Mouse (Mus musculus) midbrain, embryonic 11.5 days (tissue): ENCODE data around the gene Sptb. TPM values are rescaled to one million over a fixed set of nuclear protein-coding genes. Genes with fewer than 3 reads are reported as not detected.

Source experiments
- ATAC-seq: fragments of 200-750 bp; cut with Nextera tagmentation; 2 replicates; pipeline ENCODE4 v1.8.0; 2017; ENCODE audit warnings: moderate TSS enrichment, moderate library complexity; ENCODE audit not compliant: low FRiP score
- DNase-seq: peaks from one replicate; pipeline ENCODE4 v3.0.0; 2015; ENCODE audit warnings: low spot score; ENCODE audit errors: missing footprints
- H3K27ac ChIP-seq: fragments of 300-500 bp; sonication (generic); 2 replicates; pipeline ENCODE4 v1.5.1; 2014; ENCODE audit warnings: low read depth, low read length
- H3K27me3 ChIP-seq: fragments of 300-500 bp; sonication (generic); 2 replicates; pipeline ENCODE4 v1.6.1; 2014; ENCODE audit warnings: mild to moderate bottlenecking, low read length, moderate library complexity, mixed read lengths; ENCODE audit not compliant: control insufficient read depth, insufficient read depth
- H3K36me3 ChIP-seq: fragments of 300-500 bp; sonication (generic); 2 replicates; pipeline ENCODE4 v1.6.1; 2014; ENCODE audit warnings: mild to moderate bottlenecking, low read length, moderate library complexity, mixed read lengths; ENCODE audit not compliant: control insufficient read depth, insufficient read depth
- H3K4me1 ChIP-seq: fragments of 300-500 bp; sonication (generic); 2 replicates; pipeline ENCODE4 v1.6.1; 2014; ENCODE audit warnings: low read length; ENCODE audit not compliant: control insufficient read depth, insufficient read depth
- H3K4me2 ChIP-seq: fragments of 300-500 bp; sonication (generic); 2 replicates; pipeline ENCODE4 v1.6.1; 2014; ENCODE audit warnings: mild to moderate bottlenecking, moderate library complexity
- H3K4me3 ChIP-seq: fragments of 300-500 bp; sonication (generic); 2 replicates; pipeline ENCODE4 v1.5.1; 2014; ENCODE audit warnings: low read depth, low read length
- H3K9ac ChIP-seq: fragments of 300-500 bp; sonication (generic); 2 replicates; pipeline ENCODE4 v1.6.1; 2014; ENCODE audit warnings: low read length
- H3K9me3 ChIP-seq: fragments of 300-500 bp; sonication (generic); 2 replicates; pipeline ENCODE4 v1.6.1; 2016; ENCODE audit warnings: low read length; ENCODE audit not compliant: control insufficient read depth
- WGBS: fragments of 180-500 bp; shearing (Covaris S2); extraction: QIAGEN DNeasy Blood & Tissue Kit; methylation state at CpG from one replicate; pipeline ENCODE4 v1.1.7; 2014; 5-methylcytosine and 5-hydroxymethylcytosine counted together
- polyA plus RNA-seq: library from polyadenylated mRNA; unstranded; fragments of >200 nt; fragmentation: Nextera tagmentation; extraction: Ambion mirVana; gene quantifications from 2 replicates; pipeline ENCODE4 v1.2.1, GENCODE M21; 2014

Gene Sptb
- polyA plus RNA-seq, 1 experiment from 2014 or later = 3.1 TPM

DNA sequence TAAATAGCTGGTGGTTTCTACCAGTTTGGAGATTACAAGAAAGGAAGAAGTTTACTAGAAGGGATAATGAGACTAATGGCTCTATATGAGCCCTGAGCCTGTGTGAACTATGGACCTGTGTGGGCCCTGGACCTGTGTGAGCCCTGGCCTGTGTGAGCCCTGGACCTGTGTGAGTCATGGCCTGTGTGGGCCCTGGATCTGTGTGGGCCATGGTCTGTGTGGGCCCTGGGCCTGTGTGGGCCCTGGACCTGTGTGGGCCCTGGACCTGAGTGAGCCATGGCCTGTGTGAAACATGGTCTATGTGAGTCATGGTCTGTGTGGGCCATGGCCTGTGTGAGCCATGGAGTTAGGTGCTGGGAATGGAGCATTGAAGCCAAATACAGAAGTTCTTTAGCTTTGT, 28.4 kb downstream of the Sptb start:
- H3K36me3 ChIP-seq = no peaks in the 10 kb centered on the region
- no peaks in the 10 kb centered on the region for H3K27me3 ChIP-seq
- no peak overlapping the region for H3K9ac ChIP-seq
- no peak overlapping the region for H3K4me2 ChIP-seq
- H3K9me3 ChIP-seq = no peaks in the 10 kb centered on the region
- no peak overlapping the region for H3K27ac ChIP-seq
- DNase-seq (no peak), ATAC-seq (no peak)
- no peak overlapping the region for H3K4me3 ChIP-seq
- no peaks in the 10 kb centered on the region for H3K4me1 ChIP-seq

- 78% methylated on average over 7 of the region's 7 CpGs for WGBS
- Histone ChIP-seq H3K4me1 (peaks cover 6% of the 10 kb centered on the region; the same call in 1 of the 2 replicates), H3K36me3 (no peaks in the 10 kb centered on the region), H3K9me3 (no peaks in the 10 kb centered on the region), H3K9ac (no peak overlapping the region), H3K27ac (no peak overlapping the region), H3K4me3 (no peak overlapping the region), H3K27me3 (no peaks in the 10 kb centered on the region), H3K4me2 (no peak overlapping the region)
- no peak for DNase-seq
- ATAC-seq = no peak
Measured at GRCm38 (mm10) chr12:76677068-76677467, 33.3 kb downstream of the Sptb start.

DNA sequence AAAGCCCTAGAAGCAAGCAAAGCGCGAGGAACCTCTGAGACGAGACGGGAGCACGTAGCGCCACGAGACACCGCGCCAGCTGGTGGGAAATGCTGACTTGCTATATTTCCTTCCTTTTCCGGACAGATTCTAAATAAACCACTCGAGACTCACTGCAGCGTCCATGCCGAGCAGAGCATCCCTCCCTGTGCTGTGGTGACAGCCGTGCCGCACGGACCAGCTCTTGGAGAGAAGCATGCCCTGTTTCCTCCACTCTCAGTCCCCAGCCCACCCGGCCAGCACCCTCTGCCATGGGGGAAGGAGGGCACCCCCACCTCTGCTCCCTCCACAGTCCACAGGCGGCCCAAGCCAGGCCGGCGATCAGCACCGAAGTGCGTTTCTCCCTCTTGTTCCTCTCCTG, 33.9 kb downstream of the Sptb start:
- ATAC-seq (no peak), DNase-seq (no peak)
- Histone ChIP-seq H3K27me3 (no peaks in the 10 kb centered on the region), H3K9me3 (no peaks in the 10 kb centered on the region), H3K4me2 (no peak overlapping the region), H3K36me3 (no peaks in the 10 kb centered on the region), H3K4me3 (no peak overlapping the region), H3K9ac (no peak overlapping the region), H3K27ac (no peak overlapping the region), H3K4me1 (peaks cover 6% of the 10 kb centered on the region; the same call in 1 of the 2 replicates)
- 86% methylated on average over 22 of the region's 22 CpGs for WGBS

DNA sequence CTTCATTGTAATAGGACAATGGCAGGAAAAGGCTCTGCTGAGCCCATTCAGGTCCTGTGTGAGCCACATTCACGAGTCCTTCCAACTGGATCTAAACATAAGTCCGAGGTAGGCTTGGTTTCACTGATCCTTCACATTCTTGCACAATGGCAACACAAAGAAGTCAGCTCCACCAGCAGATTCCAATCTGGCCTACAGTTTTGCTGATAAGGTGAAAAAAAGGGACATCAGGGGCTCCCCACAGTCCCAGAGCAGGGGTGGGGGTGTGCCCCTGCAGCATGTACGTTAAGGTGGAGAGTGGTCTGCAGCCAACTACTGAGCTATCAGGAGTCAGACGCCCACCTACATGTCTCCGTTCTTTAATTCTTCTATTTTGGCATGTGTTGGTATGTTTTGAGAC, 35.0 kb downstream of the Sptb start:
- no peak overlapping the region for H3K4me2 ChIP-seq
- no peak overlapping the region for H3K4me3 ChIP-seq
- no peak overlapping the region for H3K9ac ChIP-seq
- DNase-seq (no peak), ATAC-seq (no peak)
- H3K27ac ChIP-seq = no peak overlapping the region
- no peaks in the 10 kb centered on the region for H3K9me3 ChIP-seq
- WGBS = 44% methylated on average over 5 of the region's 5 CpGs
- H3K36me3 ChIP-seq = no peaks in the 10 kb centered on the region
- peaks cover 6% of the 10 kb centered on the region; the same call in 1 of the 2 replicates for H3K4me1 ChIP-seq
- H3K27me3 ChIP-seq = no peaks in the 10 kb centered on the region

GRCm38 (mm10) chr12:76673794-76674222, 36.5 kb downstream of the Sptb start:
- Histone ChIP-seq H3K4me2 (no peak overlapping the region), H3K9me3 (no peaks in the 10 kb centered on the region), H3K4me3 (no peak overlapping the region), H3K27me3 (no peaks in the 10 kb centered on the region), H3K9ac (no peak overlapping the region), H3K27ac (no peak overlapping the region; the same call in 1 of the 2 replicates), H3K4me1 (peaks cover 6% of the 10 kb centered on the region; the same call in 1 of the 2 replicates), H3K36me3 (no peaks in the 10 kb centered on the region)
- 82% methylated on average over 12 of the region's 12 CpGs for WGBS
- DNase-seq (no peak), ATAC-seq (no peak)

- Histone ChIP-seq H3K27me3 (no peaks in the 10 kb centered on the region), H3K9ac (no peak overlapping the region), H3K9me3 (no peaks in the 10 kb centered on the region), H3K4me1 (peaks cover 6% of the 10 kb centered on the region; the same call in 1 of the 2 replicates), H3K4me3 (no peak overlapping the region), H3K4me2 (no peak overlapping the region), H3K36me3 (no peaks in the 10 kb centered on the region), H3K27ac (no peak overlapping the region)
- ATAC-seq (no peak), DNase-seq (no peak)
- WGBS = 88% methylated on average over 8 of the region's 8 CpGs
Measured at GRCm38 (mm10) chr12:76672008-76672407, 38.3 kb downstream of the Sptb start.

- DNase-seq = no peak
- Histone ChIP-seq H3K36me3 (no peaks in the 10 kb centered on the region), H3K27ac (no peak overlapping the region), H3K4me3 (no peak overlapping the region), H3K4me2 (no peak overlapping the region), H3K9ac (no peak overlapping the region), H3K9me3 (no peaks in the 10 kb centered on the region), H3K27me3 (no peaks in the 10 kb centered on the region), H3K4me1 (peaks cover 6% of the 10 kb centered on the region; the same call in 1 of the 2 replicates)
- WGBS = 77% methylated on average over 13 of the region's 13 CpGs
- no peak for ATAC-seq
Measured at GRCm38 (mm10) chr12:76670533-76671086, 39.7 kb downstream of the Sptb start.

- 23% methylated on average over 5 of the region's 5 CpGs for WGBS
- no peak for ATAC-seq
- no peaks in the 10 kb centered on the region for H3K9me3 ChIP-seq
- no peak for DNase-seq
- H3K9ac ChIP-seq = no peak overlapping the region
- no peak overlapping the region for H3K27ac ChIP-seq
- no peak overlapping the region for H3K4me2 ChIP-seq
- peaks cover 3% of the 10 kb centered on the region; the same call in 1 of the 2 replicates for H3K4me1 ChIP-seq
- H3K4me3 ChIP-seq = no peak overlapping the region
- no peaks in the 10 kb centered on the region for H3K36me3 ChIP-seq
- H3K27me3 ChIP-seq = no peaks in the 10 kb centered on the region
Measured at GRCm38 (mm10) chr12:76669956-76670530, 40.3 kb downstream of the Sptb start.

GRCm38 (mm10) chr12:76668654-76669419, 41.5 kb downstream of the Sptb start:
- Histone ChIP-seq H3K4me3 (no peak overlapping the region), H3K4me2 (no peak overlapping the region), H3K9ac (no peak overlapping the region), H3K36me3 (no peaks in the 10 kb centered on the region), H3K4me1 (no peaks in the 10 kb centered on the region), H3K27me3 (no peaks in the 10 kb centered on the region), H3K27ac (no peak overlapping the region), H3K9me3 (no peaks in the 10 kb centered on the region)
- DNase-seq = no peak
- WGBS = 87% methylated on average over 7 of the region's 7 CpGs
- no peak for ATAC-seq
